Mouse (Mus musculus): Measurements from ENCODE around the gene Phox2b.
A peak's percentile ranks its signal among the peaks of the same experiment; 100 is the strongest.

Phox2b gene

DNA sequence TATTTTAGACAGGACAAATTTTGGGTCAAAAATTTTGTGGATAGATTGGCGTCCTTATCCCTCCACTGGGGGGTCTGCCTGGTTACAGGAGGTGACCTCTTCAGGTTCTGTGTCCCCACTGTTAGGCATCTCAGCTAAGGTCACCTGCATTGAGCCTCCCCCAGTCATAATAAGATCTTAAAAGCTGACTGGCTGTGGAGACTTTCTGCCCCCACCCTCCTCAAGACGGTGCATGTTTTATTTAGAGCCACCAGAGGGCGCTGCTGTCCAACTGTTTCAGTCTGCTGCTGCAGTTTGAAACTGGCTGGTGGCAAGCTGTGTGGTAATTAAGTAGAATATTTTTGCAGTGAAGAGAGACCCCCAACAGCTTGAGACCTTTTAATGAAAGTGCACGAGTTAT, 51.1 kb downstream of the Phox2b start:
- no peaks in the 10 kb centered on the region for H3K9me3 ChIP-seq (ENCODE audit: low read length)
- no peaks in the 10 kb centered on the region for H3K36me3 ChIP-seq (ENCODE audit: insufficient read depth, low read length)
- peaks cover 15% of the 10 kb centered on the region for H3K4me1 ChIP-seq (replicated peaks; ENCODE audit: low read depth, low read length)
- H3K27me3 ChIP-seq (ENCODE audit: insufficient read depth, low read length) = peaks cover 6% of the 10 kb centered on the region
- H3K4me3 ChIP-seq (replicated peaks; ENCODE audit: low read length) = no peak overlapping the region
- TF ChIP-seq CTCF (conservative IDR thresholded peaks at IDR 0.05; ENCODE audit: low read length) = peak; percentile 66
- TF ChIP-seq NANOG (IDR thresholded peaks at IDR 0.05; ENCODE audit: borderline replicate concordance, low read length) = no peak

Data from E14TG2a.4 (cell line).